Mouse (Mus musculus): Measurements from ENCODE around the gene Dchs2.

The Dchs2 gene

GRCm38 (mm10) chr3:83259421-83259820 is 131.7 kb downstream of the Dchs2 start:
- DNase-seq, result no peak

- DNase-seq, result no peak
Measured at GRCm38 (mm10) chr3:83266009-83266408, 138.3 kb downstream of the Dchs2 start.

- no peak for DNase-seq
Measured at GRCm38 (mm10) chr3:83270228-83270627, 142.5 kb downstream of the Dchs2 start.

- DNase-seq, result no peak
Measured at GRCm38 (mm10) chr3:83270982-83271381, 143.2 kb downstream of the Dchs2 start.

- peak; percentile 58 to 70 for DNase-seq
Measured at GRCm38 (mm10) chr3:83273555-83274244, 146.0 kb downstream of the Dchs2 start.

GRCm38 (mm10) chr3:83275703-83276102 is 148.0 kb downstream of the Dchs2 start:
- no peak for DNase-seq

- DNase-seq, result no peak
Measured at GRCm38 (mm10) chr3:83283882-83284281, 156.1 kb downstream of the Dchs2 start.

GRCm38 (mm10) chr3:83286975-83287405 is 159.2 kb downstream of the Dchs2 start:
- DNase-seq, result peak; percentile 23 to 55

GRCm38 (mm10) chr3:83288118-83288840 is 160.5 kb downstream of the Dchs2 start:
- DNase-seq, result no peak

- DNase-seq, result no peak
Measured at GRCm38 (mm10) chr3:83290482-83290881, 162.7 kb downstream of the Dchs2 start.

- DNase-seq, result no peak
Measured at GRCm38 (mm10) chr3:83290953-83291352, 163.2 kb downstream of the Dchs2 start.

GRCm38 (mm10) chr3:83299783-83300382 is 172.1 kb downstream of the Dchs2 start:
- no peak for DNase-seq

- DNase-seq, result no peak
Measured at GRCm38 (mm10) chr3:83303876-83304275, 176.1 kb downstream of the Dchs2 start.

GRCm38 (mm10) chr3:83345928-83346327 is 218.2 kb downstream of the Dchs2 start:
- DNase-seq, result no peak

GRCm38 (mm10) chr3:83368500-83369068 is 240.8 kb downstream of the Dchs2 start:
- no peak for DNase-seq

- no peak for DNase-seq
Measured at GRCm38 (mm10) chr3:83369871-83370270, 242.1 kb downstream of the Dchs2 start.

GRCm38 (mm10) chr3:83374333-83374732 is 246.6 kb downstream of the Dchs2 start:
- no peak for DNase-seq

GRCm38 (mm10) chr3:83376834-83377233 is 249.1 kb downstream of the Dchs2 start:
- DNase-seq, result no peak

All from lung, postnatal 4 days (tissue).